Comparison of ENCODE assay signal across 23 mouse cellular contexts in the genomic region with DNA sequence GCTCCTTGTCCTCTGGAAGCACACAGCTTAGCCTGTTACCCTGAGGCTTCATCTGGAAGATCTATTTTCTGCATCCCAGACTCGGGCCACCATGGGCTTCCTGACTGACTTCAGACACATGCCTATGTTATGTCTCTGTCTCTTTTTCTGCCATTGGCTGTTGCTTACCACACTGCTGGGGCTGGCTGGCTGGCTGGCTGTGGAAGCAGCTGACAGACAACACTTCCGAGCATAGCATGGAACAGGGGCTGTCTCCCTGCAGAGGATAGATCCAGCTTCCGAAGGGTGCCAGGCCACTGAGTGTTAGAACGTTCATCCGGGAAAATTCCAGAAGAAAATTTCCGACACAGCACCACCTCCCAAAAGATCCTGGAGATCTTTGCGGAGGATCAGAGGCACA.
DNase-seq lines count a peak whose midpoint lies in the region; ATAC-seq and TF ChIP-seq lines count a peak whose summit lies in the region.
"Had no signal": no experiment of that assay in that cellular context is flagged by ENCODE, and none has a peak within 500 bp of the region (broad histone marks: within the 10 kb centered on the region; RNA-seq: fewer than 3 reads in every experiment).

No protein-coding gene starts in this region.

- H3K27me3 ChIP-seq in forebrain, postnatal 0 days (ENCODE audit: insufficient read depth, low read length), result no peaks in the 10 kb centered on the region
- no peaks in the 10 kb centered on the region for H3K27me3 ChIP-seq in forebrain, embryonic 11.5 days (ENCODE audit: control insufficient read depth, insufficient read depth, low read length)
- no peaks in the 10 kb centered on the region for H3K27me3 ChIP-seq in midbrain, embryonic 10.5 days (ENCODE audit: low read depth, poor library complexity, severe bottlenecking)
- no peaks in the 10 kb centered on the region for H3K27me3 ChIP-seq in midbrain, embryonic 14.5 days (ENCODE audit: control insufficient read depth, insufficient read depth, low read length)
- H3K27me3 ChIP-seq: heart, embryonic 15.5 days; hindbrain, embryonic 12.5 days; kidney, embryonic 15.5 days; limb, embryonic 13.5 days; neural tube, embryonic 15.5 days; stomach, embryonic 15.5 days had no signal

- no peak for DNase-seq in forebrain, postnatal 0 days
- DNase-seq in forebrain, embryonic 11.5 days (ENCODE audit: low spot score), result no peak
- DNase-seq in kidney, postnatal 14 days, result peak; percentile 18
- DNase-seq in kidney, adult 11 months, result no peak
- DNase-seq in midbrain, embryonic 10.5 days (ENCODE audit: low spot score), result no peak
- DNase-seq in midbrain, embryonic 14.5 days, result no peak
- DNase-seq in ES-E14 (ENCODE audit: low read depth, low spot score) (no peak), adipocyte (ENCODE audit: low spot score) (no peak)
- DNase-seq: adrenal gland, postnatal 10 days; cerebellum, adult 8-10 months; cerebellum, postnatal 25 days; retina, postnatal 1 day; right cerebral cortex, postnatal 14 days had no signal

- H3K9me3 ChIP-seq in forebrain, postnatal 0 days (ENCODE audit: low read length), result no peaks in the 10 kb centered on the region
- no peaks in the 10 kb centered on the region for H3K9me3 ChIP-seq in forebrain, embryonic 11.5 days (ENCODE audit: control insufficient read depth, low read length)
- H3K9me3 ChIP-seq in midbrain, embryonic 10.5 days (replicated peaks), result no peaks in the 10 kb centered on the region
- no peaks in the 10 kb centered on the region for H3K9me3 ChIP-seq in midbrain, embryonic 14.5 days (ENCODE audit: control insufficient read depth, low read length)
- H3K9me3 ChIP-seq in ES-E14 (ENCODE audit: control insufficient read depth, insufficient read depth, low read depth, low read length), result no peaks in the 10 kb centered on the region
- H3K9me3 ChIP-seq: G1E; heart, embryonic 15.5 days; hindbrain, embryonic 12.5 days; kidney, embryonic 15.5 days; limb, embryonic 13.5 days; neural tube, embryonic 15.5 days; stomach, embryonic 15.5 days had no signal

- no peak for TF ChIP-seq CTCF in forebrain, postnatal 0 days (IDR thresholded peaks at IDR 0.05; ENCODE audit: low read depth)

- no peaks in the 10 kb centered on the region for H3K4me1 ChIP-seq in forebrain, postnatal 0 days (ENCODE audit: insufficient read depth)
- H3K4me1 ChIP-seq in forebrain, embryonic 11.5 days (replicated peaks; ENCODE audit: control insufficient read depth, insufficient read depth, low read length), result 0 out of 2 replicates have a peak, but pooled peaks cover 3% of the 10 kb centered on the region
- peaks cover 12% of the 10 kb centered on the region for H3K4me1 ChIP-seq in midbrain, embryonic 10.5 days
- no peaks in the 10 kb centered on the region for H3K4me1 ChIP-seq in midbrain, embryonic 14.5 days (ENCODE audit: control insufficient read depth, insufficient read depth, low read length)
- no peaks in the 10 kb centered on the region for H3K4me1 ChIP-seq in ES-E14 (ENCODE audit: control insufficient read depth in 2 of 2, insufficient read depth in 2 of 2, low read length in 2 of 2, poor library complexity in 1 of 2)
- H3K4me1 ChIP-seq: hindbrain, embryonic 12.5 days; neural tube, embryonic 15.5 days; stomach, embryonic 15.5 days had no signal

- in situ Hi-C loops in ES-E14 (cut with MboI; ENCODE audit: low sequenced_read_pairs in 2 of 2, unreplicated experiment in 2 of 2), result no loop called here

- no peak overlapping the region for H3K4me3 ChIP-seq in forebrain, postnatal 0 days (ENCODE audit: low read depth, low read length)
- H3K4me3 ChIP-seq in forebrain, embryonic 11.5 days (ENCODE audit: low read depth, low read length), result no peak overlapping the region
- no peak overlapping the region for H3K4me3 ChIP-seq in midbrain, embryonic 10.5 days
- no peak overlapping the region for H3K4me3 ChIP-seq in midbrain, embryonic 14.5 days (replicated peaks; ENCODE audit: low read depth, low read length)
- H3K4me3 ChIP-seq in ES-E14 (ENCODE audit: insufficient read depth in 1 of 2, low read depth in 1 of 2, low read length in 2 of 2, poor library complexity in 1 of 2, severe bottlenecking in 1 of 2), result no peak overlapping the region
- H3K4me3 ChIP-seq: heart, embryonic 15.5 days; hindbrain, embryonic 12.5 days; kidney, embryonic 15.5 days; limb, embryonic 13.5 days; neural tube, embryonic 15.5 days; stomach, embryonic 15.5 days had no signal

- peak; percentile 43 for ATAC-seq in forebrain, postnatal 0 days
- ATAC-seq in forebrain, embryonic 11.5 days (replicated peaks; ENCODE audit: low FRiP score), result no peak
- ATAC-seq in midbrain, embryonic 14.5 days (ENCODE audit: low FRiP score, low TSS enrichment), result no peak
- ATAC-seq: intestine, postnatal 0 days had no signal

- WGBS in forebrain, postnatal 0 days, result 75% methylated on average over 7 of the region's 7 CpGs
- 70% methylated on average over 7 of the region's 7 CpGs for WGBS in forebrain, embryonic 11.5 days
- WGBS in midbrain, embryonic 10.5 days, result 76% methylated on average over 7 of the region's 7 CpGs
- WGBS in midbrain, embryonic 14.5 days, result 68% methylated on average over 7 of the region's 7 CpGs

- H3K4me2 ChIP-seq in forebrain, postnatal 0 days (ENCODE audit: low read depth), result no peak overlapping the region
- no peak overlapping the region for H3K4me2 ChIP-seq in forebrain, embryonic 11.5 days (ENCODE audit: low read depth, low read length, severe bottlenecking)
- no peak overlapping the region for H3K4me2 ChIP-seq in midbrain, embryonic 14.5 days (ENCODE audit: low read length)
- H3K4me2 ChIP-seq: heart, embryonic 15.5 days; hindbrain, embryonic 12.5 days; kidney, embryonic 15.5 days; limb, embryonic 13.5 days; liver, embryonic 11.5 days; neural tube, embryonic 15.5 days; stomach, embryonic 15.5 days had no signal

- no peak overlapping the region for H3K27ac ChIP-seq in forebrain, postnatal 0 days (ENCODE audit: low read depth, low read length)
- no peak overlapping the region for H3K27ac ChIP-seq in forebrain, embryonic 11.5 days (ENCODE audit: low read depth, low read length)
- peak overlapping the region; percentile 52 for H3K27ac ChIP-seq in midbrain, embryonic 10.5 days (replicated peaks)
- H3K27ac ChIP-seq in midbrain, embryonic 14.5 days (replicated peaks; ENCODE audit: low read depth, low read length), result no peak overlapping the region
- H3K27ac ChIP-seq in ES-E14 (ENCODE audit: insufficient read depth, low read depth, low read length, poor library complexity, severe bottlenecking), result 0 out of 2 replicates have a peak overlapping the region, but pooled peaks have one; percentile 3
- H3K27ac ChIP-seq: heart, embryonic 15.5 days; hindbrain, embryonic 12.5 days; kidney, embryonic 15.5 days; limb, embryonic 13.5 days; macrophage; neural tube, embryonic 15.5 days; stomach, embryonic 15.5 days had no signal

- no peak overlapping the region for H3K9ac ChIP-seq in forebrain, postnatal 0 days
- no peak overlapping the region for H3K9ac ChIP-seq in forebrain, embryonic 11.5 days (ENCODE audit: low read length)
- H3K9ac ChIP-seq in midbrain, embryonic 14.5 days (replicated peaks; ENCODE audit: low read length), result no peak overlapping the region
- no peak overlapping the region for H3K9ac ChIP-seq in ES-E14 (ENCODE audit: insufficient read depth, low read depth, low read length, poor library complexity, severe bottlenecking)
- H3K9ac ChIP-seq: heart, embryonic 15.5 days; hindbrain, embryonic 12.5 days; kidney, embryonic 15.5 days; limb, embryonic 13.5 days; neural tube, embryonic 15.5 days; stomach, embryonic 15.5 days had no signal

- no peaks in the 10 kb centered on the region for H3K36me3 ChIP-seq in forebrain, postnatal 0 days (ENCODE audit: insufficient read depth)
- H3K36me3 ChIP-seq in forebrain, embryonic 11.5 days (ENCODE audit: control insufficient read depth, insufficient read depth, low read length), result no peaks in the 10 kb centered on the region
- H3K36me3 ChIP-seq in midbrain, embryonic 10.5 days, result no peaks in the 10 kb centered on the region
- no peaks in the 10 kb centered on the region for H3K36me3 ChIP-seq in midbrain, embryonic 14.5 days (ENCODE audit: control insufficient read depth, insufficient read depth, low read length)
- no peaks in the 10 kb centered on the region for H3K36me3 ChIP-seq in ES-E14 (ENCODE audit: control insufficient read depth, insufficient read depth, low read length, poor library complexity, severe bottlenecking)
- H3K36me3 ChIP-seq: G1E; heart, embryonic 15.5 days; hindbrain, embryonic 12.5 days; kidney, embryonic 15.5 days; limb, embryonic 13.5 days; neural tube, embryonic 15.5 days; stomach, embryonic 15.5 days had no signal

TF ChIP-seq in ES-E14, 5 proteins besides CTCF, POLR2A, EP300 and RAD21:
- TF ChIP-seq MAFK (IDR thresholded peaks at IDR 0.05; ENCODE audit: insufficient read depth, low read depth, low read length) (no peak), HCFC1 (IDR thresholded peaks at IDR 0.05; ENCODE audit: borderline replicate concordance, insufficient read depth, low read length) (no peak)
TF ChIP-seq in ES-E14: peak in this region for 0.

Comparison
In these comparisons a context has a peak if more than half of its experiments do, and no peak if none do; other contexts are left out.
1. H3K27ac ChIP-seq: peak in midbrain, embryonic 10.5 days (single experiment) and ES-E14 (single experiment); none in forebrain, postnatal 0 days (single experiment), forebrain, embryonic 11.5 days (single experiment) and midbrain, embryonic 14.5 days (single experiment).